Comparison of ENCODE assay signal across 7 mouse cellular contexts in genomic region chr10:80174705-80175104, GRCm38 (mm10). TPM values are rescaled to one million over a fixed set of nuclear protein-coding genes. Genes with fewer than 3 reads are reported as not detected.
DNase-seq lines count a peak whose midpoint lies in the region; ATAC-seq and TF ChIP-seq lines count a peak whose summit lies in the region.

No protein-coding gene starts in this region.

- no peak overlapping the region for H3K27ac ChIP-seq in kidney, postnatal 0 days

- DNase-seq in kidney, adult 9 months: peak; percentile 53
- DNase-seq in kidney, adult 18-20 months: no peak
- peak; percentile 37 for DNase-seq in G1E (ENCODE audit: low spot score)
- DNase-seq in brain, embryonic 14.5 days (ENCODE audit: low read depth): no peak
- DNase-seq in kidney, postnatal 0 days (ENCODE audit: low spot score): no peak
- DNase-seq in retina, postnatal 1 day: peak; percentile 76
- DNase-seq in layer of hippocampus, adult 8-10 months (ENCODE audit: low spot score in 2 of 2): no peak

- peaks cover 67% of the 10 kb centered on the region for H3K36me3 ChIP-seq in G1E (replicated peaks)
- peaks cover 24% of the 10 kb centered on the region for H3K36me3 ChIP-seq in kidney, postnatal 0 days (ENCODE audit: insufficient read depth, low read length)

- H3K9me3 ChIP-seq in G1E (replicated peaks): peaks cover 24% of the 10 kb centered on the region
- H3K9me3 ChIP-seq in kidney, postnatal 0 days (replicated peaks; ENCODE audit: low read length): no peaks in the 10 kb centered on the region

- H3K27me3 ChIP-seq in G1E (ENCODE audit: insufficient read depth, low read length): peaks cover 22% of the 10 kb centered on the region
- no peaks in the 10 kb centered on the region for H3K27me3 ChIP-seq in kidney, postnatal 0 days (ENCODE audit: insufficient read depth, low read length)

- H3K9ac ChIP-seq in kidney, postnatal 0 days (ENCODE audit: low read depth, low read length): no peak overlapping the region

- peak; percentile 59; the same call in 1 of the 2 replicates for TF ChIP-seq CTCF in G1E (IDR thresholded peaks at IDR 0.05; ENCODE audit: low read depth, low read length)
- TF ChIP-seq CTCF in brain, embryonic 14.5 days (IDR thresholded peaks at IDR 0.05; ENCODE audit: borderline replicate concordance, extremely low read depth, insufficient read depth, insufficient read length): peak; percentile 58; the same call in 1 of the 2 replicates
- peak; percentile 62 for TF ChIP-seq CTCF in kidney, postnatal 0 days (IDR thresholded peaks at IDR 0.05; ENCODE audit: low read depth)

- peaks cover 54% of the 10 kb centered on the region for H3K4me1 ChIP-seq in G1E (ENCODE audit: insufficient read depth, low read depth, low read length)
- H3K4me1 ChIP-seq in kidney, postnatal 0 days (replicated peaks; ENCODE audit: insufficient read depth, low read length): peaks cover 6% of the 10 kb centered on the region; the same call in 1 of the 2 replicates

- no peak overlapping the region for H3K4me3 ChIP-seq in G1E (ENCODE audit: low read depth, low read length)
- H3K4me3 ChIP-seq in kidney, postnatal 0 days (replicated peaks; ENCODE audit: low read depth, low read length): no peak overlapping the region

- ATAC-seq in G1E (ENCODE audit: extremely low read depth, insufficient number of reproducible peaks, low FRiP score, poor library complexity, severe bottlenecking): no peak
- no peak for ATAC-seq in kidney, postnatal 0 days (replicated peaks; ENCODE audit: low FRiP score, low read depth)

- WGBS in kidney, postnatal 0 days: 66% methylated on average over 2 of the region's 2 CpGs

- no peak overlapping the region for H3K4me2 ChIP-seq in kidney, postnatal 0 days (ENCODE audit: low read length)

- TF ChIP-seq POLR2A in brain, embryonic 14.5 days (IDR thresholded peaks at IDR 0.05; ENCODE audit: borderline replicate concordance, extremely low read depth, insufficient read depth, insufficient read length, poor library complexity, severe bottlenecking): no peak

RNA-seq across cellular contexts. Expression of gene 1600002K03Rik, which starts 2.0 kb away (rescaled TPM):
- 1.6 TPM in 1 of 2 replicates, not detected in the other for total RNA-seq in G1E (2014; fragmentation: Nextera tagmentation)
- total RNA-seq in G1E (2017): 7.8 and 8.9 TPM in 2 replicates
- polyA plus RNA-seq in G1E (2012): 4.8 and 5.0 TPM in 2 replicates
- polyA plus RNA-seq in brain, embryonic 14.5 days (2012; rRNA removed): 18.5 and 21.2 TPM in 2 replicates
- 9.3 and 11.0 TPM in 2 replicates for polyA plus RNA-seq in kidney, postnatal 0 days (2015; fragmentation: Nextera tagmentation; extraction: Ambion mirVana)
- 1 to 10 TPM; 1.8 to 9.0 (median 6.2) TPM for total RNA-seq in layer of hippocampus, adult 8-10 months (2022)

RNA-seq across cellular contexts. Expression of gene Efna2, which starts 4.6 kb away (rescaled TPM):
- total RNA-seq in G1E (2014; fragmentation: Nextera tagmentation) (not detected in 2 replicates), G1E (2017) (not detected in 2 replicates)
- polyA plus RNA-seq in G1E (2012): 0.18 and 0.20 TPM in 2 replicates
- polyA plus RNA-seq in brain, embryonic 14.5 days (2012; rRNA removed): 57.2 and 66.4 TPM in 2 replicates
- polyA plus RNA-seq in kidney, postnatal 0 days (2015; fragmentation: Nextera tagmentation; extraction: Ambion mirVana): 10.2 and 10.5 TPM in 2 replicates
- total RNA-seq in layer of hippocampus, adult 8-10 months (2022): 1 to 10 TPM; 7.4 to 8.3 (median 7.9) TPM

RNA-seq across cellular contexts. Expression of gene Cirbp, which starts 8.9 kb away (rescaled TPM):
- total RNA-seq in G1E (2014; fragmentation: Nextera tagmentation) (18.1 and 21.2 TPM in 2 replicates), G1E (2017) (32.6 and 34.8 TPM in 2 replicates)
- polyA plus RNA-seq in G1E (2012): 41.4 and 45.2 TPM in 2 replicates
- polyA plus RNA-seq in brain, embryonic 14.5 days (2012; rRNA removed): 381 and 490 TPM in 2 replicates
- polyA plus RNA-seq in kidney, postnatal 0 days (2015; fragmentation: Nextera tagmentation; extraction: Ambion mirVana): 290 and 317 TPM in 2 replicates
- total RNA-seq in layer of hippocampus, adult 8-10 months (2022): 100 to 1,000 TPM in 2 of 4 experiments, 10 to 100 TPM in 2; 75.7 to 148 (median 96.4) TPM

RNA-seq across cellular contexts. Expression of gene Midn, which starts 26.6 kb away (rescaled TPM):
- total RNA-seq in G1E (2014; fragmentation: Nextera tagmentation): 89.8 and 92.3 TPM in 2 replicates
- total RNA-seq in G1E (2017): 19.2 and 24.3 TPM in 2 replicates
- 295 and 302 TPM in 2 replicates for polyA plus RNA-seq in G1E (2012)
- polyA plus RNA-seq in brain, embryonic 14.5 days (2012; rRNA removed): 177 and 213 TPM in 2 replicates
- polyA plus RNA-seq in kidney, postnatal 0 days (2015; fragmentation: Nextera tagmentation; extraction: Ambion mirVana): 13.7 and 18.6 TPM in 2 replicates
- 10 to 100 TPM; 47.2 to 63.6 (median 58.0) TPM for total RNA-seq in layer of hippocampus, adult 8-10 months (2022)

RNA-seq across cellular contexts. Expression of gene Cbarp, which starts 34.1 kb away (rescaled TPM):
- total RNA-seq in G1E (2014; fragmentation: Nextera tagmentation) (67.2 and 74.4 TPM in 2 replicates), G1E (2017) (3.7 and 5.5 TPM in 2 replicates)
- 66.6 and 73.9 TPM in 2 replicates for polyA plus RNA-seq in G1E (2012)
- 152 and 242 TPM in 2 replicates for polyA plus RNA-seq in brain, embryonic 14.5 days (2012; rRNA removed)
- 4.7 and 6.4 TPM in 2 replicates for polyA plus RNA-seq in kidney, postnatal 0 days (2015; fragmentation: Nextera tagmentation; extraction: Ambion mirVana)
- 100 to 1,000 TPM; 295 to 345 (median 308) TPM for total RNA-seq in layer of hippocampus, adult 8-10 months (2022)

Comparison
In these comparisons a context has a peak if more than half of its experiments do, and no peak if none do; other contexts are left out.
1. DNase-seq: peak in kidney, adult 9 months (single experiment), G1E (single experiment) and retina, postnatal 1 day (single experiment); none in kidney, adult 18-20 months (single experiment), brain, embryonic 14.5 days (single experiment), kidney, postnatal 0 days (single experiment) and layer of hippocampus, adult 8-10 months (0 of 2).
2. Peak in every context shown above with its lines, with median percentiles within 50 percentile points of each other: CTCF ChIP-seq.